Comparison of ENCODE assay signal across 8 mouse cellular contexts in the genomic region with DNA sequence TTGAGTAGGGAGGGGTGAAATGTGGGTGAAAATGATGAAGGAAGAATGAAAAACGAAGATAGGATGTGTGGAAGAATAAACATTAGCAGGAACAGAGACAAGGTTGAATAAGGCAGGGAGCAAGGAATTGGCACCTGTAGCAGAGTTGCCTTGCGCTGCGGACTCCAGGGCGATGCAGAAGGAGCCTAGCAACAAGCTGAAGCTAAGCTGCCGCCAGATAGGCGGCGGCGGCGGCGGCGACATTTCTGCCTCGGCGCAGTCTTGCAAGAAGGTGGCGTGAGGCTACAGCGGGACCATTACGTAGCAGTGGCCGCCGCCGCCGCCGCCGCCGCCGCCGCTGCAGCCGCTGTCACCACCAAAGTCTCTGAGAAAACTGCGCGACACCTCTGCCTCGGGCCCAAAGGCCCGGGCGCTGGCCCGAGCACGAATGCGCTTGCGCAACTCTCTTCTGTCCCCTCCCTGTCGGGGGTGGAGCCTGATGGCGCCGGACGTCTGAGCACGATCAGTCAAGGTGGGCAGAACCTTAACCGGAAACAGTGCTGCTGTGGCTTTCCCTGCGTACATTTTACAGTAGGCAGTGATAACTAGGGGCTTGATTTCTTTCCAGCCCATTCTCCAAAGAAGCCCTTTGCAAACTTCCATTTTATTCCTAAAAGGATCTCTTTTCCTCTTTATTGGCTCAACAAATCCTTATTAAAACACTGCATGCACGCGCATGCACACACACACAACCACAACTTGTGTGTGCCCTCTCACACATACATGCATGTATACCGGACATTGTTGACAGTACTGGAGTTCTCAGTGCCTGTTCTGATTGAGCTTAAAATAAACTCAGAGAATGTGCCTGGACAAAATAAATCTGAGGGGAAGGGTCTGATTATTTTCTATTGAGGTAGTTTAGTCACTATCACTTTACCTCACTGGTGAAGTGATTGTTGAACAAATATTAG. TPM values are rescaled to one million over a fixed set of nuclear protein-coding genes. Genes with fewer than 3 reads are reported as not detected.
DNase-seq lines count a peak whose midpoint lies in the region; ATAC-seq and TF ChIP-seq lines count a peak whose summit lies in the region.

A gene (minus strand): TSS at position 424 of the 953 bp plus-strand sequence.

- in situ Hi-C loops in ES-E14 (cut with MboI; ENCODE audit: low sequenced_read_pairs in 2 of 2, unreplicated experiment in 2 of 2): loop anchor here in 1 of 2 experiments (25.0 kb wide), 1 partner anchor 197 kb away; no protein-coding TSS in a partner anchor

- H3K9ac ChIP-seq in ES-E14 (ENCODE audit: insufficient read depth, low read depth, low read length, poor library complexity, severe bottlenecking): peak within 1 kb of the TSS; percentile 77
- H3K9ac ChIP-seq in forebrain, embryonic 16.5 days (replicated peaks; ENCODE audit: low read depth, low read length): peak within 1 kb of the TSS; percentile 70
- H3K9ac ChIP-seq in lung, embryonic 14.5 days: peak within 1 kb of the TSS; percentile 49

- TF ChIP-seq POLR2A in olfactory bulb, adult 2 months (IDR thresholded peaks at IDR 0.05; ENCODE audit: insufficient read depth, low read depth, low read length): peak; percentile 77
- TF ChIP-seq POLR2A in thymus, adult 2 months (IDR thresholded peaks at IDR 0.05; ENCODE audit: control insufficient read depth, extremely low read depth, insufficient read depth, low read length, poor library complexity): peak; percentile 41; the same call in 1 of the 2 replicates

- peak within 1 kb of the TSS; percentile 62 to 81 for H3K4me3 ChIP-seq in ES-E14 (ENCODE audit: insufficient read depth in 1 of 2, low read depth in 1 of 2, low read length in 2 of 2, poor library complexity in 1 of 2, severe bottlenecking in 1 of 2)
- H3K4me3 ChIP-seq in forebrain, embryonic 16.5 days (replicated peaks; ENCODE audit: low read length): peak within 1 kb of the TSS; percentile 56
- peak within 1 kb of the TSS; percentile 71 for H3K4me3 ChIP-seq in layer of hippocampus, adult 2 months
- peak within 1 kb of the TSS; percentile 46 for H3K4me3 ChIP-seq in lung, embryonic 14.5 days (ENCODE audit: low read depth, low read length)
- H3K4me3 ChIP-seq in olfactory bulb, adult 2 months (ENCODE audit: insufficient read depth, low read depth, low read length): peak within 1 kb of the TSS; percentile 70
- peak within 1 kb of the TSS; percentile 56 for H3K4me3 ChIP-seq in thymus, adult 2 months (ENCODE audit: control insufficient read depth, insufficient read depth, low read length)

- H3K36me3 ChIP-seq in ES-E14 (ENCODE audit: control insufficient read depth, insufficient read depth, low read length, poor library complexity, severe bottlenecking): no peaks in the 10 kb centered on the region; the same call in 1 of the 2 replicates
- H3K36me3 ChIP-seq in forebrain, embryonic 16.5 days (ENCODE audit: control insufficient read depth, insufficient read depth): no peaks in the 10 kb centered on the region
- H3K36me3 ChIP-seq in lung, embryonic 14.5 days (ENCODE audit: insufficient read depth): peaks cover 8% of the 10 kb centered on the region; the same call in 1 of the 2 replicates
- H3K36me3 ChIP-seq in thymus, adult 2 months (ENCODE audit: control insufficient read depth, insufficient read depth, low read length): 0 out of 2 replicates have a peak, but pooled peaks cover under 1% of the 10 kb centered on the region

- ATAC-seq in forebrain, embryonic 16.5 days: peak; percentile 97
- ATAC-seq in lung, embryonic 14.5 days (ENCODE audit: insufficient read depth): peak; percentile 96

- peak; percentile 62 for DNase-seq in ES-E14 (ENCODE audit: low read depth, low spot score)
- peak; percentile 89 for DNase-seq in cerebellum, adult 11-12 months
- peak; percentile 81 to 83 for DNase-seq in heart, postnatal 36 days
- peak; percentile 82 to 83 for DNase-seq in layer of hippocampus, adult 2 months (ENCODE audit: low spot score in 2 of 2)
- peak; percentile 92 for DNase-seq in lung, embryonic 14.5 days
- DNase-seq in thymus, adult 2 months: peak; percentile 81

- peak; percentile 16; the same call in 1 of the 2 replicates for TF ChIP-seq CTCF in layer of hippocampus, adult 2 months (conservative IDR thresholded peaks at IDR 0.05)
- no peak for TF ChIP-seq CTCF in lung, embryonic 14.5 days (IDR thresholded peaks at IDR 0.05; ENCODE audit: low read depth)
- no peak for TF ChIP-seq CTCF in olfactory bulb, adult 2 months (IDR thresholded peaks at IDR 0.05; ENCODE audit: insufficient read depth, low read depth, low read length)
- no peak for TF ChIP-seq CTCF in thymus, adult 2 months (IDR thresholded peaks at IDR 0.05; ENCODE audit: borderline replicate concordance, control insufficient read depth, extremely low read depth, insufficient read depth, low read length, poor library complexity)

- H3K4me2 ChIP-seq in forebrain, embryonic 16.5 days (ENCODE audit: low read length): peak within 1 kb of the TSS; percentile 55
- H3K4me2 ChIP-seq in lung, embryonic 14.5 days: peak within 1 kb of the TSS; percentile 56

- WGBS in forebrain, embryonic 16.5 days: 28% methylated on average over 41 of the region's 45 CpGs
- 17% methylated on average over 33 of the region's 45 CpGs for WGBS in lung, embryonic 14.5 days
- 19% methylated on average over 25 of the region's 45 CpGs for WGBS in olfactory bulb, adult 2 months
- WGBS in thymus, adult 2 months: 8% methylated on average over 26 of the region's 45 CpGs

- H3K4me1 ChIP-seq in ES-E14 (ENCODE audit: control insufficient read depth in 2 of 2, insufficient read depth in 2 of 2, low read length in 2 of 2, poor library complexity in 1 of 2): no peaks in the 10 kb centered on the region
- peaks cover 7% of the 10 kb centered on the region for H3K4me1 ChIP-seq in forebrain, embryonic 16.5 days (replicated peaks; ENCODE audit: control insufficient read depth, insufficient read depth, low read length)
- H3K4me1 ChIP-seq in lung, embryonic 14.5 days (ENCODE audit: insufficient read depth): no peaks in the 10 kb centered on the region
- H3K4me1 ChIP-seq in olfactory bulb, adult 2 months (ENCODE audit: control insufficient read depth, insufficient read depth, low read length): peaks cover 5% of the 10 kb centered on the region; the same call in 1 of the 2 replicates
- H3K4me1 ChIP-seq in thymus, adult 2 months (replicated peaks; ENCODE audit: control insufficient read depth, insufficient read depth, low read length): no peaks in the 10 kb centered on the region; the same call in 1 of the 2 replicates

- H3K27me3 ChIP-seq in forebrain, embryonic 16.5 days (replicated peaks; ENCODE audit: control insufficient read depth, insufficient read depth, low read length): no peaks in the 10 kb centered on the region
- H3K27me3 ChIP-seq in lung, embryonic 14.5 days (ENCODE audit: insufficient read depth, low read length): no peaks in the 10 kb centered on the region
- H3K27me3 ChIP-seq in thymus, adult 2 months (ENCODE audit: control insufficient read depth, insufficient read depth, low read length): no peaks in the 10 kb centered on the region

- no peaks in the 10 kb centered on the region for H3K9me3 ChIP-seq in ES-E14 (ENCODE audit: control insufficient read depth, insufficient read depth, low read depth, low read length)
- H3K9me3 ChIP-seq in forebrain, embryonic 16.5 days (ENCODE audit: control insufficient read depth, low read length): no peaks in the 10 kb centered on the region
- no peaks in the 10 kb centered on the region for H3K9me3 ChIP-seq in lung, embryonic 14.5 days (ENCODE audit: low read depth, low read length)

- no peak within 1 kb of the TSS for H3K27ac ChIP-seq in ES-E14 (ENCODE audit: insufficient read depth, low read depth, low read length, poor library complexity, severe bottlenecking)
- H3K27ac ChIP-seq in forebrain, embryonic 16.5 days (ENCODE audit: low read length): peak within 1 kb of the TSS; percentile 63; the same call in 1 of the 2 replicates
- H3K27ac ChIP-seq in layer of hippocampus, adult 2 months: peak within 1 kb of the TSS; percentile 86
- no peak within 1 kb of the TSS for H3K27ac ChIP-seq in lung, embryonic 14.5 days (ENCODE audit: low read depth)
- peak within 1 kb of the TSS; percentile 40; the same call in 1 of the 2 replicates for H3K27ac ChIP-seq in olfactory bulb, adult 2 months (ENCODE audit: insufficient read depth, low read depth, low read length)
- H3K27ac ChIP-seq in thymus, adult 2 months (ENCODE audit: control insufficient read depth, insufficient read depth, low read length): no peak within 1 kb of the TSS

- intact Hi-C loops in heart, postnatal 36 days (cut with DNase I): no loop called here

TF ChIP-seq in ES-E14, 5 proteins besides CTCF, POLR2A, EP300 and RAD21:
- TF ChIP-seq ZNF384 (IDR thresholded peaks at IDR 0.05; ENCODE audit: low read depth, low read length) (no peak), ZC3H11A (IDR thresholded peaks at IDR 0.05; ENCODE audit: borderline replicate concordance, low read depth, low read length) (no peak)
TF ChIP-seq in ES-E14: peak in this region for 0.

RNA-seq across cellular contexts. Expression of the gene that starts here (rescaled TPM):
- total RNA-seq in ES-E14 (2012; rRNA removed): 10.4 TPM in 2 replicates
- 16.1 and 16.8 TPM in 2 replicates for polyA plus RNA-seq in forebrain, embryonic 16.5 days (2015; fragmentation: Nextera tagmentation; extraction: Ambion mirVana)
- total RNA-seq in heart, postnatal 36 days (2021): 10 to 100 TPM; 22.4 to 22.9 TPM
- total RNA-seq in layer of hippocampus, adult 2 months (2021): 100 to 1,000 TPM; 286 to 303 TPM
- 2.5 and 2.9 TPM in 2 replicates for polyA plus RNA-seq in lung, embryonic 14.5 days (2014; fragmentation: Nextera tagmentation; extraction: Ambion mirVana)
- not detected in 2 replicates for polyA plus RNA-seq in olfactory bulb, adult 2 months (2012; ENCODE audit: insufficient read depth, insufficient read length, low replicate concordance, missing spikeins)
- polyA plus RNA-seq in thymus, adult 2 months (2012; rRNA removed): 19.4 and 21.6 TPM in 2 replicates

Comparison
In these comparisons a context has a peak if more than half of its experiments do, and no peak if none do; other contexts are left out.
1. RNA of the gene that starts here (total RNA-seq): 286 to 303 TPM in layer of hippocampus, adult 2 months; 22.4 to 22.9 TPM in heart, postnatal 36 days and 10.4 TPM in ES-E14; every median in the first group is over 10 times any median in the second.
2. H3K27ac ChIP-seq: peak in forebrain, embryonic 16.5 days (single experiment), layer of hippocampus, adult 2 months (single experiment) and olfactory bulb, adult 2 months (single experiment); none in ES-E14 (single experiment), lung, embryonic 14.5 days (single experiment) and thymus, adult 2 months (single experiment).
3. Peak in every context shown above with its lines, with median percentiles within 50 percentile points of each other: DNase-seq, H3K4me3 ChIP-seq and H3K9ac ChIP-seq.